Mouse (Mus musculus) embryonic facial prominence, embryonic 11.5 days (tissue): ENCODE data around the gene Slc35f5. TPM values are rescaled to one million over a fixed set of nuclear protein-coding genes. Genes with fewer than 3 reads are reported as not detected.

ENCODE experiments used
- polyA plus RNA-seq: library from polyadenylated mRNA; unstranded; fragments of >200 nt; fragmentation: Nextera tagmentation; extraction: Ambion mirVana; gene quantifications from 2 replicates; pipeline ENCODE4 v1.2.1, GENCODE M21; 2014

Gene Slc35f5
- polyA plus RNA-seq, 1 experiment from 2014 or later = 32.1 TPM

Other genes with a start within 250 kb of the Slc35f5 start
- 266 TPM in 2 replicates for gene Actr3, start 124.9 kb upstream of the Slc35f5 start, polyA plus RNA-seq
- not detected in 2 replicates for gene Gpr39, start 116.4 kb downstream of the Slc35f5 start, polyA plus RNA-seq